In the genomic region with DNA sequence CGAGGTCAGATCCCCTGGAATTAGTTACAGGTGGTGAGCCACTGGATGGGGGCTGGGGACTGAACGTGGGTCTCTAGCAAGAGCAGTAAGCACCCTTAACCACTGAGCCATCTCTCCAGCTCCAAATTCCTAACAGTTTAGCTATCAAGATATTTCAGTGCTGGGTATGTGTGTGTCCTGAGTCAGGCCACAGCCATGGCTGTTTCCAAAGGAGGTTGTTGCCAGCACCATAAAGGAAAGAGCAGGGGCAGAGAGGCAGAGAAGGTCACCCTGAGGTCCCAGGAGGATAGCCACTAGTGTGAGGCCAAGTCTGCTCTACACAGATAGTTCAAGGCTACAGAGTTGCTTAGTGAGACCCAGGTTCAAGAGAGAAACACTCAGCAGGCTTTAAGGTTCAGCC, we compare ENCODE assay signal across 27 mouse cellular contexts. TPM values are rescaled to one million over a fixed set of nuclear protein-coding genes. Genes with fewer than 3 reads are reported as not detected.
"Had no signal": no experiment of that assay in that cellular context is flagged by ENCODE, and none has a peak within 500 bp of the region (broad histone marks: within the 10 kb centered on the region; RNA-seq: fewer than 3 reads in every experiment).

No protein-coding gene starts in this region.

- H3K27ac ChIP-seq: limb, embryonic 10.5 days; limb, embryonic 13.5 days; liver, embryonic 12.5 days; liver, embryonic 15.5 days; lung, embryonic 15.5 days; stomach, postnatal 0 days had no signal

- H3K27me3 ChIP-seq: limb, embryonic 13.5 days; liver, embryonic 12.5 days; liver, embryonic 15.5 days; lung, embryonic 15.5 days had no signal

- H3K4me2 ChIP-seq: limb, embryonic 13.5 days; liver, embryonic 12.5 days; liver, embryonic 15.5 days; lung, embryonic 15.5 days; midbrain, embryonic 11.5 days had no signal

- DNase-seq: kidney, postnatal 14 days; kidney, postnatal 4 days; liver; lung, adult 18-20 months; lung, postnatal 10 days; lung, postnatal 36 days; midbrain, embryonic 14.5 days; thymus, adult 2 months; thymus, postnatal 14 days; thymus, postnatal 4 days had no signal

- H3K9ac ChIP-seq: limb, embryonic 13.5 days; liver, embryonic 12.5 days; liver, embryonic 15.5 days; lung, embryonic 15.5 days had no signal

- ATAC-seq: liver, embryonic 12.5 days had no signal

- H3K9me3 ChIP-seq: limb, embryonic 10.5 days; limb, embryonic 13.5 days; liver, embryonic 12.5 days; liver, embryonic 15.5 days; lung, embryonic 15.5 days had no signal

- H3K4me1 ChIP-seq: limb, embryonic 13.5 days; liver, embryonic 12.5 days; liver, embryonic 15.5 days; lung, embryonic 15.5 days had no signal

- H3K4me3 ChIP-seq: limb, embryonic 10.5 days; limb, embryonic 13.5 days; liver, embryonic 12.5 days; liver, embryonic 15.5 days; lung, embryonic 15.5 days had no signal

RNA-seq across cellular contexts. Expression of gene Gcnt7, which starts 2.3 kb away (rescaled TPM):
- total RNA-seq: layer of hippocampus, adult 18-20 months; layer of hippocampus, postnatal 14 days; left cerebral cortex, adult 8-10 months; left cerebral cortex, postnatal 25 days; megakaryocyte-erythroid progenitor cell, adult 5-6 weeks; midbrain, postnatal 0 days had no signal
- polyA plus RNA-seq: small intestine, adult 2 months; spleen, adult 2 months; thymus, adult 2 months had no signal

RNA-seq across cellular contexts. Expression of gene Fam209, which starts 11.7 kb away (rescaled TPM):
- total RNA-seq: left cerebral cortex, adult 8-10 months; left cerebral cortex, postnatal 25 days; midbrain, postnatal 0 days had no signal
- polyA plus RNA-seq: liver, embryonic 12.5 days; liver, embryonic 15.5 days; midbrain, embryonic 11.5 days; neural tube, embryonic 11.5 days; neural tube, embryonic 14.5 days; small intestine, adult 2 months had no signal
